Mouse (Mus musculus) embryonic fibroblast, embryonic 13.5 days (primary cell): Measurements from ENCODE around the gene 1700037H04Rik.

Experiments
- CTCF ChIP-seq: IDR thresholded peaks from 2 replicates; pipeline ENCODE4 v1.5.1; 2011; ENCODE audit warnings: mild to moderate bottlenecking, control low read depth, low read length, moderate library complexity, borderline replicate concordance; ENCODE audit not compliant: insufficient read depth
- POLR2A ChIP-seq: IDR thresholded peaks from 2 replicates; pipeline ENCODE4 v1.6.1; 2011; ENCODE audit warnings: low read depth, mild to moderate bottlenecking, control low read depth, low read length, moderate library complexity

DNA sequence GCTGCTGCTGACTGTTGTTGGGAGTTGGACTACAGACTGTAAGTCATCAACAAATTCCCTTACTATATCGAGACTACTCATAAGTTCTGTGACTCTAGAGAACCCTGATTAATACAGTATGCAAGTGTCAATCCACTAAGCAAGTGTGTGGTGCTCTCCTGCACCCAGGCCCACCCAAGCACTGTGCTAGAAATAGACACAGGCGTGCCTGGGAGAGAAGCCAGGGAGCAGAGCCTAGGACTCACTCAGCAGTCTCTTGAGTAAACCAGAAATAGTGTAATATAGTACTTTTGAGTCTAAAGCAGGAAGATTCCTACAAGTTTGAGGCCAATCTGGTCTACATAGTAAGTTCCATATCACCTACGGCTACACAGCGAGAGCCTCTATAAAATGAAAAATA lies 55.9 kb downstream of the 1700037H04Rik start:
- no peak for TF ChIP-seq CTCF
- no peak for TF ChIP-seq POLR2A
